Mouse (Mus musculus) Patski (cell line): Measurements from ENCODE around the gene Gpbp1. TPM values are rescaled to one million over a fixed set of nuclear protein-coding genes. Genes with fewer than 3 reads are reported as not detected.

ENCODE experiments used
- ATAC-seq: fragments of 100-300 bp; one replicate; pipeline ENCODE4 v1.8.0; 2021
- CTCF ChIA-PET: fragments of 350-600 bp; sonication (Branson Sonifier 250); formaldehyde crosslinking; loops from one replicate; lab custom pipeline; 2022; ENCODE audit warnings: inconsistent platforms; lab: Charles Lee
- POLR2A ChIA-PET: fragments of 350-600 bp; sonication (Branson Sonifier 250); formaldehyde crosslinking; loops from one replicate; lab custom pipeline; 2022; ENCODE audit warnings: antibody characterized with exemption, inconsistent platforms; lab: Charles Lee
- DNase-seq: peaks from one replicate; pipeline ENCODE4 v3.0.0-alpha.2; 2011; ENCODE audit warnings: low read depth, low spot score
- H3K27me3 ChIP-seq: fragments of 371-371 bp; one replicate; pipeline ENCODE4 v1.5.1; 2021
- CTCF ChIP-seq: fragments of 100-300 bp; IDR thresholded peaks from one replicate; pipeline ENCODE4 v1.5.1; 2021
- in situ Hi-C: fragments of 300-500 bp; cut with MboI; formaldehyde crosslinking; loops from 3 replicates; pipeline ENCODE4 v1.11.1; 2018; ENCODE audit warnings: low pct_unique_long_range_greater_than_20kb, mixed read lengths
- polyA plus RNA-seq: library from polyadenylated mRNA; unstranded; gene quantifications from one replicate; pipeline ENCODE4 v1.2.3, GENCODE M21; 2021

The Gpbp1 gene
- 84.8 TPM for polyA plus RNA-seq

DNA sequence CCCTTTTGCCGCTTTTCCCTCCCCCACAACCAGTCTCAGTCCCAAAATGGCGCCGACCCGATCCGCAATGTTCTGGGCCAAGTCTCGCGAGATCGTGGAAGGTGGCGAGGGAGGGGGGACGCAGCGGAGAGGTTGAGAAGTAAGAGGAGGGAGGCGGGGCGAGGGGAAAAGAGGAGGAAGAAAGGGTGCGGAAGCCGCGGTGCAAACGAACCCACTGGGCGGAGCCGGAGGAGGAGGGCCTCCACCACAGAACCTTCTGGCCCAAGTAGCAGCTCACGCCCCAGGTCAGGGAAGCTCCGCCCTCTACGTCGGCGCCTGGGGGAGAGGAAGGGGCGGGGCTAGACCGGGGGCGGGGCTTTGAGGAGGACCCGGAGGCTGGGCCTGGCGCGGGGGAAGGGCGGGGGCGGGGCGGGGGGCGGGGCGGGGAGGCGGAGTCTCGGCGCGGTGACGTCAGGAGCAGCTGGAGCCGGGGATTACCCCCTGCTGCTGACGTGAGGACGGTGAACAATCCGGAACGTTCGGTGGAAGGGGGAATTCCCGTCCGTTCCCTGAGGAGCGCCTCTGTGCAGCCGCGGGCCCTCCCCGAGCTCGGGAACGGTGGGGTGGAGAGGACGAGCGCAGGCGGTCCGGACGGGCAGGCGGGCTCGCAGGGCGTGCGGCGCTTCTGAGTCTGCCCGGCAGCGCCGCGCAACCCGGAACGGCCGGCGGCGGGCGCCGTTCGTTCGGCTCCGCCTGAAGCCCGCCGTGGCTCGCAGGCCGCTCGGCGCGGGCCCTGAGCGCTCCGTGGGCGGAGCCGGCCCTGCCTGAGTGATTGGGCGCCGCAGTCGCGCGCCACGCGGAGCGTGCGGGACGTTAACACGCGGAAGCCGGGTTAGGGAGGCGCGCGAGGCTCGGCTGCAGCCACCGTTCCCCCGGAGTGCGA is at the start of gene Gpbp1:
Gene Gpbp1, minus strand, starts transcription at position 310 of the 922 bp plus-strand sequence.
- ATAC-seq (peak; percentile 96), DNase-seq (peak; percentile 97)
- POLR2A ChIA-PET, result no interaction called here
- CTCF ChIA-PET, result no interaction called here
- in situ Hi-C loops, result no loop called here
- no peak for TF ChIP-seq CTCF
- peaks cover 28% of the 10 kb centered on the region for H3K27me3 ChIP-seq

DNA sequence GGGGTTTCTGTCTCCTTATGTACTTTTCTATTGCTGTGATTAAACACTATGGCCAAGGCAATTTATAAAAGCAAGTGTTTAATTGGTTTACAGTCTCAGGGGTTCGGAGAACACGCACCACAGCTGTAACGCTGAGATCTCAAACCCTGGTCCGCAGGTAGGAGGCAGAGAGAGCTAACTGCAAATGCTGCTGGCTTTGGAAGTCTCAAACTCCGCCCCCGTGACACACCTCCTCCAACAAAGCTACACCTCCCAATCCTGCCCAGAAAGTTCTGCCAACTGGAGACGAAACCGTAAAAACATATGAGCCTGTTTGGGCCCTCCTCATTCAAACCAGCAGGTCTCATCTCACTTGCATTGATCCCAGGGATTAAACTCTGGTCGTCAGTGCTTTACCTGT is 47.8 kb upstream of the Gpbp1 start:
- DNase-seq (no peak), ATAC-seq (no peak)
- POLR2A ChIA-PET, result no interaction called here
- CTCF ChIA-PET, result no interaction called here
- no peak for TF ChIP-seq CTCF
- H3K27me3 ChIP-seq, result no peaks in the 10 kb centered on the region
- in situ Hi-C loops, result loop anchor here (10.0 kb wide), 1 partner anchor 207 kb away; no protein-coding TSS in a partner anchor

DNA sequence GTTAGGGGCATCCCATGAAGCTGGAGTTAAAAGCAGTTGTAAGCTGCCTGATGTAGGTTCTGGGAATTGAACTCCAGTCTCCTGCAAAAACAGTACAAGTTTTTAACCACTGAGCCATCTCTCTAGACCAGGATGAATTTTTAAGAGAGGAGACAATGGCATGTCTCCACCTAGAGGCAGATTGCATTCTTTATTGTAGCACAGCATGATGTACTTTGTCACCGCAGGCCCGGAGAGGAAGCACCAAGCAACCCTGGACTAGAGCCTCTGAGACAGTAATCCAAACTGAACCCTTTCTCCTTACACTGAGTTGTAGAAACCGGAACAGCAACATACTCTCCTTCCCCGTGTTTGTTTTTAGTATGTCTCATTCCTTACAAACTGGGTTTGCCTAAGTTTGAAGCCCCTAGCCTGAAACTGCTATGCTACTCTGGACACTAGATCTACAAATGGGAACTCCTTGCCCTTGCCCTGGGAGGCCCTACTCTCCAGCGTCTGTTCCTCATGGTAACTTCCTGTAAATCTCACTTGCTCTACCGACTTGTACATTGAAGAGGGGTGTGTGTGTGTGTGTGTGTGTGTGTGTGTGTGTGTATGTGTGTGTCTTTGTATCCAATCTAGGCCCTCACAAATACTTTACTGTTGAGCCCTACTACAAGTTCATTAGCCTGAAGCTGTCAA is 46.4 kb upstream of the Gpbp1 start:
- in situ Hi-C loops, result loop anchor here (10.0 kb wide), 1 partner anchor 208 kb away; no protein-coding TSS in a partner anchor
- ChIA-PET CTCF (no interaction called here), POLR2A (no interaction called here)
- no peak for ATAC-seq
- no peak for DNase-seq
- TF ChIP-seq CTCF, result peak; percentile 13
- no peaks in the 10 kb centered on the region for H3K27me3 ChIP-seq

DNA sequence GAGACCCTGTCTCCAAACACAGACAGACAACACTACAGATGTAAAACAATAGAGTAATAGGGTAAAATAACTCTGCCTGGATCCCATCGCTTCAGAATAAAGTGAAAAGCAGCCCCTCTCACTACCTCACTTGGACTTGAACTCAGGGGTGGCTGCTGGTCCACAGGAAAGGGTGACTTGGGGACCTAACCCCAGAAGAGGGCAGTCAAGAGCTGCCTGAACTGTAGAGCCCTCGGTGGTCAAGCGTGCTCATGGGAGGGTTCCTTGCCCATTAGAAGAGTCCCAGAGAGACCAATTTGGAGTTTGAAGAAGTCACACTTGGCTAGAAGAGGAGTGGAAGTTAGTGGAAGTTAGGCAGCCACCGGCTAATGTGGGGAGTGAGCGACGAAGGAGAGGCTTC is 44.2 kb upstream of the Gpbp1 start:
- peak; percentile 50 for TF ChIP-seq CTCF
- ATAC-seq, result no peak
- no peak for DNase-seq
- in situ Hi-C loops, result loop anchor here (5.0 to 10.0 kb wide), 2 partner anchors 211 to 728 kb away; no protein-coding TSS in a partner anchor
- CTCF ChIA-PET, result no interaction called here
- H3K27me3 ChIP-seq, result no peaks in the 10 kb centered on the region
- POLR2A ChIA-PET, result no interaction called here

GRCm38 (mm10) chr13:111532178-111532948 is 42.5 kb upstream of the Gpbp1 start:
- no peaks in the 10 kb centered on the region for H3K27me3 ChIP-seq
- DNase-seq (no peak), ATAC-seq (no peak)
- POLR2A ChIA-PET, result no interaction called here
- CTCF ChIA-PET, result interaction anchor here (1.0 to 1.6 kb wide), 3 partner anchors 9 to 55 kb away, joined by 3 read pairs; no protein-coding TSS in a partner anchor
- in situ Hi-C loops, result loop anchor here (5.0 to 10.0 kb wide), 2 partner anchors 212 to 730 kb away; no protein-coding TSS in a partner anchor
- peak; percentile 51 for TF ChIP-seq CTCF

DNA sequence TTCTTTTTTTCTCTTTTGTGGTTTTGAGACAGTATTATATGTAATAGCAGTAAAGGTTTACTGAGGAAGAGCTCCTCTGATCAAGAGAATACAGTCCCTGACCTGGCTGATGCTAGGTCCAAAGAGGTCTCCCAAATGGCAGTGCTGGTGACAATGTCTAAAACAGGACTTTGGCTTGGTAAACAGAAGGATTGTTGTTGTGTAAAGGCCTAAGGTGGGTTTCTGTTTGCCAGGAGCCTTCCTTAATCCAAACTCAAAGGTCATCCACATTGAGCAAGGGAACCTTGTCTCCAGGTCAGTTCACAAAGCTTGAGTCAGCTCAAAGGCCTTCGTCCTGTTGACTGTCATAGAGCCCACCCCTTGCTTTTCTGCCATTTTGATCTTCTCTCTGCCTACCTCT is 41.8 kb upstream of the Gpbp1 start:
- no peaks in the 10 kb centered on the region for H3K27me3 ChIP-seq
- DNase-seq, result no peak
- ChIA-PET CTCF (interaction anchor here (1.4 to 1.6 kb wide), 2 partner anchors 8 to 11 kb away, joined by 3 read pairs; no protein-coding TSS in a partner anchor), POLR2A (no interaction called here)
- ATAC-seq, result no peak
- no peak for TF ChIP-seq CTCF
- in situ Hi-C loops, result loop anchor here (5.0 to 10.0 kb wide), 2 partner anchors 213 to 731 kb away; no protein-coding TSS in a partner anchor

GRCm38 (mm10) chr13:111524277-111524676 is 34.4 kb upstream of the Gpbp1 start:
- no peaks in the 10 kb centered on the region for H3K27me3 ChIP-seq
- no peak for TF ChIP-seq CTCF
- no peak for DNase-seq
- ChIA-PET POLR2A (no interaction called here), CTCF (interaction anchor here (1.3 kb wide), 1 partner anchor 8 kb away, joined by 3 read pairs; no protein-coding TSS in a partner anchor)
- no peak for ATAC-seq
- in situ Hi-C loops, result loop anchor here (25.0 kb wide), 1 partner anchor 1013 kb away; no protein-coding TSS in a partner anchor

GRCm38 (mm10) chr13:111522336-111522735 is 32.4 kb upstream of the Gpbp1 start:
- ChIA-PET CTCF (interaction anchor here (1.3 kb wide), 1 partner anchor 14 kb away, joined by 3 read pairs; no protein-coding TSS in a partner anchor), POLR2A (interaction anchor here (0.6 kb wide), 1 partner anchor 9 kb away, joined by 3 read pairs; no protein-coding TSS in a partner anchor)
- no peak for ATAC-seq
- TF ChIP-seq CTCF, result no peak
- DNase-seq, result no peak
- no peaks in the 10 kb centered on the region for H3K27me3 ChIP-seq
- in situ Hi-C loops, result loop anchor here (25.0 kb wide), 1 partner anchor 1015 kb away; no protein-coding TSS in a partner anchor

DNA sequence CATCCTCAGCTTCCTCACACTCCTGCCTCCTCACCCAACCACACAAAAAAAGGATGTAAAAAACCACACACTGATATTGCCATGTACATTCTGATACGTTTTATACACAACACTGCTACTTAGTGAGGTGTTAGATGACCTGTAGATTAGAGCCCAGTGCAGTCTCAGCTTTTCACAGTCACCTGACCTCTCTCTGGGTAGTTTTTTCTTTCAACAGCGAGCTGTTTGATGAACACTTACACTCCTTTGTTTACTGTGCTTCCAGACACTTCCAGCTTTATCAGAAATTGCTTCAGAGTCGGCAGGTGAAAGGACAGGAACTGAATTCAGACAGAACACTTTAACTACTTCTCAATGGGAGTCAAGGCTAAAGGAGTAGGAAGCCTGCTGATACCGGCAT is 30.5 kb upstream of the Gpbp1 start:
- in situ Hi-C loops, result loop anchor here (25.0 kb wide), 1 partner anchor 1017 kb away; no protein-coding TSS in a partner anchor
- DNase-seq, result no peak
- POLR2A ChIA-PET, result no interaction called here

More for the DNA sequence above, 30.5 kb upstream of the Gpbp1 start:
- CTCF ChIA-PET, result interaction anchor here (1.0 to 1.1 kb wide), 2 partner anchors 11 to 13 kb away, joined by 3 to 5 read pairs; no protein-coding TSS in a partner anchor
- TF ChIP-seq CTCF, result no peak
- peaks cover 4% of the 10 kb centered on the region for H3K27me3 ChIP-seq
- no peak for ATAC-seq
